Mouse (Mus musculus) kidney, postnatal 0 days (tissue): ENCODE results near the gene Dgka. TPM values are rescaled to one million over a fixed set of nuclear protein-coding genes. Genes with fewer than 3 reads are reported as not detected.
"Not testable (repeated sequence)": the region's sequence is repeated elsewhere in the genome, so short reads cannot be mapped to it uniquely, and the experiment has no call there.

Experiments
- ATAC-seq: fragments of 200-750 bp; cut with Nextera tagmentation; replicated peaks from 2 replicates; pipeline ENCODE4 v1.8.0; 2017; ENCODE audit warnings: low read depth, moderate number of reproducible peaks, moderate TSS enrichment, moderate library complexity; ENCODE audit not compliant: low FRiP score
- DNase-seq: peaks from one replicate; pipeline ENCODE4 v3.0.0-alpha.2; 2016; ENCODE audit warnings: low spot score
- H3K27ac ChIP-seq: fragments of 300-500 bp; sonication (generic); 2 replicates; pipeline ENCODE4 v1.5.1; 2014; ENCODE audit warnings: mild to moderate bottlenecking
- H3K27me3 ChIP-seq: fragments of 300-500 bp; sonication (generic); 2 replicates; pipeline ENCODE4 v1.6.1; 2014; ENCODE audit warnings: low read length, mixed read lengths; ENCODE audit not compliant: insufficient read depth
- H3K36me3 ChIP-seq: fragments of 300-500 bp; sonication (generic); 2 replicates; pipeline ENCODE4 v1.6.1; 2014; ENCODE audit warnings: low read length, mixed read lengths; ENCODE audit not compliant: insufficient read depth
- H3K4me1 ChIP-seq: fragments of 300-500 bp; sonication (generic); replicated peaks from 2 replicates; pipeline ENCODE4 v1.6.1; 2014; ENCODE audit warnings: antibody characterized with exemption, low read length, mixed read lengths; ENCODE audit not compliant: insufficient read depth
- H3K4me2 ChIP-seq: fragments of 300-500 bp; sonication (generic); 2 replicates; pipeline ENCODE4 v1.6.1; 2014; ENCODE audit warnings: mild to moderate bottlenecking, low read length, moderate library complexity, mixed read lengths
- H3K4me3 ChIP-seq: fragments of 300-500 bp; sonication (generic); replicated peaks from 2 replicates; pipeline ENCODE4 v1.5.1; 2014; ENCODE audit warnings: low read depth, low read length
- H3K9ac ChIP-seq: fragments of 300-500 bp; sonication (generic); 2 replicates; pipeline ENCODE4 v1.6.1; 2014; ENCODE audit warnings: low read depth, low read length
- H3K9me3 ChIP-seq: fragments of 300-500 bp; sonication (generic); replicated peaks from 2 replicates; pipeline ENCODE4 v1.6.1; 2016; ENCODE audit warnings: low read length, inconsistent platforms, mixed read lengths
- CTCF ChIP-seq: IDR thresholded peaks from 2 replicates; pipeline ENCODE4 v1.5.1; 2016; ENCODE audit warnings: antibody characterized with exemption, low read depth, mild to moderate bottlenecking, moderate library complexity
- WGBS: fragments of 180-500 bp; shearing (Covaris S2); extraction: QIAGEN DNeasy Blood & Tissue Kit; methylation state at CpG from one replicate; pipeline ENCODE4 v1.1.7; 2014; 5-methylcytosine and 5-hydroxymethylcytosine counted together
- polyA plus RNA-seq: library from polyadenylated mRNA; unstranded; fragments of >200 nt; fragmentation: Nextera tagmentation; extraction: Ambion mirVana; gene quantifications from 2 replicates; pipeline ENCODE4 v1.2.1, GENCODE M21; 2015

The Dgka gene
- polyA plus RNA-seq, 1 experiment from 2014 or later = 5.4 TPM

DNA sequence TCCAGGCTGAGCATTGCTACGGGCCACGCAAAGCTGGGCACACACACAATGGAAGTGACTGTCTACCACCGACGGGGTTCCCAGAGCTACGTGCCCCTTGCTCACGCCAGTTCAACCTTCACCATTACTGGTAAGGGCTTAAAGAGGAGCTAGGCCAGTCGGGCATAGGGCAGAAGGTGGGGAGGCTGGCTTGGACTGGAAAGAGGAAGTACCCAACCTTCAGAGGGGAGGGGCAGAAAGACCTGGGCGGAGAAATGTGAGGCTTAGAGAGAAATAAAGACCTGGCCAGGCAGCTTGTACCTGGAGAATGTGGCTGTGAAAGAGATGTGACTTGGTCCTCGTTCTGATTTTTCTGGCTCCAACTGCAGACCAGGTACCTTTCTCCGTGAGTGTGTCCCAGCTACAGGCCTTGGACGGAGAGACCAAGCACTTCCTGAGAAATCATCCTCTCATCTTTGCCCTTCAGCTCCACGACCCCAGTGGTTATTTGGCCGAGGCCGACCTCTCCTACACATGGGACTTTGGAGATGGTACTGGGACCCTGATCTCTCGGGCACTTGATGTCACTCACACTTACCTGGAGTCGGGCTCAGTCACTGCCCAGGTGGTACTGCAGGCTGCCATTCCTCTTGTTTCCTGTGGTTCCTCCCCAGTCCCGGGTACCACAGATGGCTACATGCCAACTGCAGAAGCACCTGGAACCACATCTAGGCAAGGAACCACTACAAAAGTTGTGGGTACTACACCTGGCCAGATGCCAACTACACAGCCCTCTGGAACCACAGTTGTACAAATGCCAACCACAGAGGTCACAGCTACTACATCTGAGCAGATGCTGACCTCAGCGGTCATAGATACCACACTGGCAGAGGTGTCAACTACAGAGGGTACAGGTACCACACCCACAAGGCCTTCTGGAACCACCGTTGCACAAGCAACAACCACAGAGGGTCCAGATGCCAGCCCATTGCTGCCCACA, 28.8 kb downstream of the Dgka start:
- ATAC-seq = no peak; the same call in 1 of the 2 replicates
- H3K27me3 ChIP-seq = no peaks in the 10 kb centered on the region
- no peak overlapping the region for H3K4me3 ChIP-seq
- 87% methylated on average over 19 of the region's 19 CpGs for WGBS
- H3K9ac ChIP-seq = no peak overlapping the region
- H3K27ac ChIP-seq = no peak overlapping the region
- no peaks in the 10 kb centered on the region for H3K9me3 ChIP-seq
- no peaks in the 10 kb centered on the region for H3K36me3 ChIP-seq
- no peak overlapping the region for H3K4me2 ChIP-seq
- DNase-seq = no peak
- no peak for TF ChIP-seq CTCF
- no peaks in the 10 kb centered on the region for H3K4me1 ChIP-seq

DNA sequence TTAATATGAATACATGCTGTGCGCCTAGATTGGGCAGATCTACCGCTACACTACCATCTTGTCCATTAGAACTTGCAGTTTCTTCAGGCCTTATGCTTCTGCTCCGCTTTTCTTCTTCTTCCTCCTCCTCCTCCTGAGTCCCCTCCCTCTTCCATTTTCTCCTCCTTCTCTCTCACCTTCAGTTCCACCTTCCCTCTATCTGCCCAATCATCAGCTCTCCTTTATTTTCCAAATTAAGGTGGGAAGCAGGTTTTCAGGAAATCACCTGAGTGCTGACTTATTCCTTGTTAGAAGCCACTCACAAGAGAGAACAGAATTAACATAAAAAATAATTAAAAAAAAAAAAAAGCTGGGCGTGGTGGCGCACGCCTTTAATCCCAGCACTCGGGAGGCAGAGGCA, 33.3 kb downstream of the Dgka start:
- ATAC-seq, H3K4me1 ChIP-seq, H3K9ac ChIP-seq, H3K27ac ChIP-seq, H3K4me2 ChIP-seq, H3K9me3 ChIP-seq, DNase-seq, H3K27me3 ChIP-seq, H3K36me3 ChIP-seq, H3K4me3 ChIP-seq: not testable (repeated sequence)
- WGBS = 93% methylated on average over 7 of the region's 7 CpGs

DNA sequence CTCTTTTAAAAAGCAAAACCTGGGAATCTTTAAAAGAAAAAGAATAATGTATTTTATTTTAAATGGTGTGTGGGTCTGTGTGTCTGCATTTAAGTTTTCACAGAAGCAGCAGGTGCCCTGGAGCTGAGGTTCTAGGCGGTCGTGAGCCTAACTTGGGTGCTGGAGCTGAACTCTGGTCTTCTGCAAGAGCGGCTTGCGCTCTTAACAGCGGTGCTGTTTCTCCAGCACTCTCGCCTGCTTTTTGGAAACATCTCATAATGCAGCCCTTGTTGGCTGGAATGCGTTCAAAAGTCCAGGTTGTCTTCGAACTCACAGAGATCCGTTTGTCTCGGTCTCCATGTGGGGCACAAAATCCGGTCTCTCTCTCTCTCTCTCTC, 39.4 kb downstream of the Dgka start:
- Histone ChIP-seq H3K4me3 (peak overlapping the region; percentile 71), H3K27ac (peak overlapping the region; percentile 94), H3K4me1 (peaks cover 10% of the 10 kb centered on the region; the same call in 1 of the 2 replicates), H3K9ac (peak overlapping the region; percentile 57), H3K4me2 (peak overlapping the region; percentile 75), H3K9me3 (no peaks in the 10 kb centered on the region), H3K27me3 (no peaks in the 10 kb centered on the region), H3K36me3 (peaks cover 13% of the 10 kb centered on the region; the same call in 1 of the 2 replicates)
- DNase-seq (no peak), ATAC-seq (no peak)
- TF ChIP-seq CTCF = no peak
- 5% methylated on average over 11 of the region's 11 CpGs for WGBS

DNA sequence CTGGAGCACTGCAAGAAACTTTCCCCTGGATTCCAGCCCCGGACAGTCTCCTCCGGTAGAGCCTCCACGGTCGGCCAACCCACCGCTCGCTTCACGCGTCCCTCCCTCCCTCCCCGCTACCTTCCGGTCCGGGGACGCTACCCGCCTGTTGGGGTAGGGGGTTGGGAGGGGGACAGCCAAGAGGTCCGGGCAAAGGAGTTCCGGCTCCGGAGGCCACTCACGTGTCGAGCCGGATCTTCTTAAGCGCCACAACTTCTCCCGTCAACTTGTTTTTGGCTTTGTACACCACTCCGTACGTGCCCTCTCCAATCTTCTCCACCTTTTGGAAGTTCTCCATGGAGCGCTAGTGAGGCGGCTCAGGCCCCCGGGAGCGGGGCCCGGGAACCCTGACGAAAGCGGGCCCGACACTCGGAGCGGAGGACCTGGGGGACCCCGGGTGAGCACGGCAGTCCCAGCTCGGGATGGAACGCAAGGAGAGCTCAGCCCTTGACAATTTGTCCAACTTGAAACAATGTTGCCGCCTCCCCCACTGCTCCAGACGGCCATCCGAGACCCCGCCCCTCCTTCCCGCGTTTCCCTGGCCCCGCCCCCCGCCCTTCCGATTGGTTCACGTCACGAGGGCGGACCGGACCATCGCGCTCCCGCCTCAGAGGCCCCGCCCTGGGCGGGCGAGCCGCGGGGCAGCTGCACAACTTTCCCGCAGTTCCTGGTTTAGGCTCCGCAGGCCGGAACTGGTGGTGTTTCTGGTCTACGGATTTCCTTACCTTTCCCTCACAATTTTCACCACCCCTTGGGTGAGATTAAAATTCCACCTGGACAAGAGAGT, 40.0 kb downstream of the Dgka start, which contains the start of gene Cdk2:
Gene Cdk2, minus strand, starts transcription at position 541 of the 826 bp plus-strand sequence.
- H3K27me3 ChIP-seq = no peaks in the 10 kb centered on the region
- peak within 1 kb of the TSS; percentile 79 for H3K9ac ChIP-seq
- DNase-seq (peak; percentile 95), ATAC-seq (peak; percentile 94)
- under 1% methylated on average over 62 of the region's 62 CpGs for WGBS
- peak within 1 kb of the TSS; percentile 75 for H3K4me2 ChIP-seq
- no peaks in the 10 kb centered on the region for H3K9me3 ChIP-seq
- H3K27ac ChIP-seq = peak within 1 kb of the TSS; percentile 94
- H3K36me3 ChIP-seq = peaks cover 19% of the 10 kb centered on the region; the same call in 1 of the 2 replicates
- peaks cover 10% of the 10 kb centered on the region; the same call in 1 of the 2 replicates for H3K4me1 ChIP-seq
- H3K4me3 ChIP-seq = peak within 1 kb of the TSS; percentile 71
- no peak for TF ChIP-seq CTCF

DNA sequence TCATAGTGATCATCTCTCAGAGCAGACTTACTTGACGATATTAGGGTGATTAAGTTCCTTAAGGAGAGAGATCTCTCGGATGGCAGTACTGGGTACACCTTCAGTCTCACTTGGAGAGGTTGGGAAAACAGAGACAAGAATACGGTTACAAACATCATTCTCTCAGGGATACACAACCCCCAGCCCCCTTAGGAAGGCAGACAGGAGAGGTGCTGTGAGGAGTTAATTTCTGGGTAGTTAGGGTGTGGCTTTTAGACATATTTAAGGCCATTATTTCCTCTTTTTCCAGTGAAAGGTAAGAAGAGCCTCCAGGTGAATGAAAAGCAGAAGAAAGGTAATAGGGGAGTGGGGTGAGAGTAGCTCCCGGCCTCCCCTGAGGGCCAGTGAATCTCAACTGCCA, 40.8 kb downstream of the Dgka start, which contains the start of gene Pmel:
Gene Pmel, plus strand, starts transcription at position 301 of the 400 bp plus-strand sequence.
- no peak for DNase-seq

More for the DNA sequence above, 40.8 kb downstream of the Dgka start, which contains the start of gene Pmel:
- no peak for ATAC-seq
- no peak for TF ChIP-seq CTCF
- Histone ChIP-seq H3K27me3 (no peaks in the 10 kb centered on the region), H3K36me3 (peaks cover 25% of the 10 kb centered on the region), H3K27ac (peak within 1 kb of the TSS; percentile 94), H3K4me1 (peaks cover 10% of the 10 kb centered on the region; the same call in 1 of the 2 replicates), H3K4me3 (peak within 1 kb of the TSS; percentile 71), H3K9me3 (no peaks in the 10 kb centered on the region), H3K4me2 (peak within 1 kb of the TSS; percentile 75), H3K9ac (peak within 1 kb of the TSS; percentile 79)
- 8% methylated on average over 4 of the region's 4 CpGs for WGBS
